Mouse (Mus musculus) lung, adult 2 months (tissue): Measurements from ENCODE around the gene Wwox. TPM values are rescaled to one million over a fixed set of nuclear protein-coding genes. Genes with fewer than 3 reads are reported as not detected.

Experiments
- DNase-seq: peaks from one replicate; pipeline ENCODE4 v3.0.0; 2022
- H3K4me1 ChIP-seq: fragments of 200-500 bp; 2 replicates; pipeline ENCODE4 v1.6.1; 2011; ENCODE audit warnings: low read length; ENCODE audit not compliant: control insufficient read depth, insufficient read depth
- H3K4me3 ChIP-seq: fragments of 200-500 bp; replicated peaks from 2 replicates; pipeline ENCODE3; 2011; ENCODE audit warnings: low read depth, mild to moderate bottlenecking, control low read depth, low read length; ENCODE audit errors: extremely low read depth
- CTCF ChIP-seq: fragments of 200-500 bp; IDR thresholded peaks from 2 replicates; pipeline ENCODE4 v1.5.1; 2011; ENCODE audit warnings: mild to moderate bottlenecking, low read length, control low read depth; ENCODE audit not compliant: insufficient read depth
- POLR2A ChIP-seq: fragments of 200-500 bp; IDR thresholded peaks from 2 replicates; pipeline ENCODE4 v1.6.1; 2011; ENCODE audit warnings: low read depth, mild to moderate bottlenecking, control low read depth, low read length, borderline replicate concordance; ENCODE audit errors: extremely low read depth
- WGBS: fragments of 180-500 bp; shearing (Covaris S2); methylation state at CpG from one replicate; pipeline ENCODE4 v1.1.7; 2018; 5-methylcytosine and 5-hydroxymethylcytosine counted together
- polyA plus RNA-seq: library from polyadenylated mRNA; depleted of rRNA; stranded (reverse); fragments of >200 nt; gene quantifications from 2 replicates; pipeline ENCODE4 v1.2.3, GENCODE M21; 2012

The Wwox gene
- polyA plus RNA-seq, 1 experiment, result 8.5 TPM

GRCm38 (mm10) chr8:114703517-114703916, 264.1 kb downstream of the Wwox start:
- no peak for DNase-seq
- TF ChIP-seq POLR2A (no peak), CTCF (no peak)
- H3K4me3 ChIP-seq, result no peak overlapping the region
- no peaks in the 10 kb centered on the region for H3K4me1 ChIP-seq
- 66% methylated on average over 5 of the region's 5 CpGs for WGBS

DNA sequence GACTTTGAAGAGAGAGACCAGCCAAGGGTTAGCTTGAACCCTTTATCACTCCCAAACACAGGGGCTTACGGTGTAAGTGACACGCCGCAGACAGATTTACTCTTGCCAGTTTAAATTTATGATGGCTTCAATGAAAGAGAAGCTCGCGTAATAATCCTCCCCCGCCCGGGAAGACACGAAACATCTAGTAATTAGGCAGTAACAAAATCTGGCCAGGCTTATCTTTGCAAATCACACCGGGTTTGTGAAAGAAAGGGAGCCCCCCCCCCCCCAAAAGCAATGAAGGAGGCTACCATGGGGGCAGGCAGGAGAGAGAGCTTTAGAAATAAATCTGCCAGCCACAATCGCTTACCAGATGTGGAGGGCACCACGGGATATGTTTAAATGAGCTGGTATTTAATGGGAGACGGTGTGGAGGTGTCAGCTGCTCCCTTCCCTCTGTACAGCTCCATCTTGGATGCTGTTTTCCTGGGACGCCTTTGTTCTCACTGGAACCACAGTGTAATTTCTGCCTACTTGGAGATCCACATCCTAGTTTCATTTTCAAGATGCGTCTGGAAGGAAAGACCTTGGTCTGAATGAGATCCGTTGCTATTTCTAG, 268.2 kb downstream of the Wwox start:
- peak overlapping the region; percentile 6 for H3K4me3 ChIP-seq
- H3K4me1 ChIP-seq, result no peaks in the 10 kb centered on the region
- WGBS, result 45% methylated on average over 15 of the region's 15 CpGs
- TF ChIP-seq CTCF, result no peak
- no peak for TF ChIP-seq POLR2A
- DNase-seq, result no peak

GRCm38 (mm10) chr8:114715318-114716070, 276.0 kb downstream of the Wwox start:
- TF ChIP-seq CTCF (peak; percentile 57), POLR2A (no peak)
- DNase-seq, result no peak
- H3K4me1 ChIP-seq, result no peaks in the 10 kb centered on the region
- no peak overlapping the region for H3K4me3 ChIP-seq
- WGBS, result 64% methylated on average over 13 of the region's 13 CpGs

GRCm38 (mm10) chr8:114716546-114717255, 277.2 kb downstream of the Wwox start:
- TF ChIP-seq CTCF, result no peak
- no peak for TF ChIP-seq POLR2A
- H3K4me3 ChIP-seq, result no peak overlapping the region
- no peaks in the 10 kb centered on the region for H3K4me1 ChIP-seq
- 62% methylated on average over 14 of the region's 14 CpGs for WGBS
- DNase-seq, result no peak

- WGBS, result 91% methylated on average over 4 of the region's 4 CpGs
Measured at GRCm38 (mm10) chr8:114718821-114719220, 279.4 kb downstream of the Wwox start.

DNA sequence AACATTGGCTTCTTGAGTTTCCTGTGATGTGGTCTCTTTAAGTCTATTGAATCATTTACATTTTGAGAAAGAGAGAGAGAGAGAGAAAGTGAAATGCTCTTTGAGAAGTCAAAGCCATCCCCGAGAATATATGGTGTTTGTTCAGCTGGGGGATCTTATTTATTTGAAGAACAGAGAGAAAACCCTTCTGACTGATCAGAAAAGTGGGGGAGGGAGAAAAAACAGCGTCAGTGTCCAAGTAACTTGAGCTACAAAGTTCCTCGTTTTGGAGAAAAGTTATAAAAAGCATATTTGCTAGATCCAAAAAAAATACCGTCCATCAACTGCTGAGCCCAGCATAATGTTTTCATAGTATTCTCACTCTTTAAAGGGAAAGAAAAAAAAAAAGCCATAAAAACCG, 283.2 kb downstream of the Wwox start:
- no peak for DNase-seq
- WGBS, result 47% methylated on average over 5 of the region's 5 CpGs
- H3K4me3 ChIP-seq, result no peak overlapping the region
- no peaks in the 10 kb centered on the region for H3K4me1 ChIP-seq
- TF ChIP-seq POLR2A, result no peak
- TF ChIP-seq CTCF, result no peak

More at GRCm38 (mm10) chr8:114718821-114719220, 279.4 kb downstream of the Wwox start:
- Histone ChIP-seq H3K4me1 (no peaks in the 10 kb centered on the region), H3K4me3 (no peak overlapping the region)
- TF ChIP-seq POLR2A (no peak), CTCF (no peak)
- no peak for DNase-seq

DNA sequence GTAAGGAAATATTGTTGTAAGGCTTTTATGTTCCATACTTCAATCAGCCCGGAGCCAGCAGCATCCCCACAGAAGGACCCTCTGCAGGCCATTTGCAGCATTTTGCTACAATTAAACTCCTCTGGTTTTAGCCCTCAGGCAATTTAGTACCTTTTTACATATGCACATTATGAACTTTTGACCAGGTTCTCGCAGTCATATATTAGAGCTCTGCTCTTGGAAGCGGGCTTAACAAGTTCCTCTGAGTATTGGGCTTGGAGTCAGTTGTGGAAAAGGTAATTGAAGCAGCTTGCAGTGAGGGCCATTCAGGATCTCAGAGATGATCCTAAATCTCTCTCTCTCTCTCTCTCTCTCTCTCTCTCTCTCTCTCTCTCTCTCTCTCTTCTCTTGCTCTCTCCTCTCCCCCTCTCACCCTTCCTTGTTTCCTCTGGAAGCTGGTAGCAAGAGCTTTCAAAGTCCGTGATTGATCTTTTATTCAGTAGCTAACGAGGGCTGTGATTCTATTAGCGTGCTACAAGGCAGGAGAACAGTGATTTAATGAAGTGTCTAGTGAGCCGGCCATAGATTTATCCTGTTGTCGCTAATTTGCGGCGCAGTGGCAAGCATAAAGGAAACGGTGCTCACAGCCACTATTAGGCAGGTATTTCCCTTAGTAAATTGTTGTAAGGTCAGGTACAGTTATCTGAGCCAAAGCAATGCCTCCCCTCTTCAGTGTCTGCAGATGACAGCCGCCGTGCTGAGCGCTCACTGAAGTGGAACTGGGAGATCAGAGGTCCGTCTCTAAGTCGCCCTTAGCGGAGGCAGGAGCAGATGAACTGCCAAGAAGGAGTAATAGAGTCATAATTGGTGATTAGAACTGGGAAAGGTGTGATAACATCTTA, 292.0 kb downstream of the Wwox start:
- 63% methylated on average over 17 of the region's 17 CpGs for WGBS
- no peak for DNase-seq
- TF ChIP-seq POLR2A (no peak), CTCF (no peak)
- Histone ChIP-seq H3K4me1 (no peaks in the 10 kb centered on the region), H3K4me3 (no peak overlapping the region)

DNA sequence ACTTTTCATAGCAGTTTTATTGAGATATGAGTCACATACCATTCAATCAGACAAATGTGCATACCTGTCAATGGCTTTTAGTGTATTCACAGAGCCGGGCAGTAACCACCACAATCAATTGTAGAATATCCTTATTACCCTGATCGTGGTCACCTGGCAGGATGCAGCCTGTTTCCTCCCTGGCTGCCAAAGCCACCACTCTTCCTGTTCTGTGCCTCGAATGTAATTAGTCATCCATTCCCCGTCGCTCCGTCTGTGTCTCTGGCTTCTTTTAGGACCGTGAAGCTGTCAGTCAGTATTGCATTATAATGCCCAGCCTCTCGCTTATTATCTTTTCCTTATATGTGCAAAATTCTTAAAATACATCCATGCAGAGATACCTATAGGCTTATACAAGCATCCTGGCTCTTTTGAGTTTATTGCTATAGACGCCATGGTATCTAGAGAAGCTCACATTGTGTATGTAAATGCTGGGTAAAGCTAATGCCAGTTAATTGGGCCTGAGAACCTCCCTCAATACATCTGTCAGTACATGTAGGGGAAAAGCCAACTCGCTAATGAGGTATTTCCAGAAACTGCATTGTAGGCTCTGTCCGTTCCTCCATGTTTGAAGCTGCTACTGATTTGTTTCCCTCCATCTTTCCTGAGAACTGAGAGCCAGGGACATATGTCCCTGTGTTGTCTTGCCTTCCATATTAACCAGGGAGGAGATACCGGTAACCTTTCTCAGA, 303.9 kb downstream of the Wwox start:
- no peak for TF ChIP-seq POLR2A
- no peak for TF ChIP-seq CTCF
- H3K4me1 ChIP-seq, result no peaks in the 10 kb centered on the region
- H3K4me3 ChIP-seq, result no peak overlapping the region
- no peak for DNase-seq
- WGBS, result 46% methylated on average over 12 of the region's 12 CpGs

- H3K4me3 ChIP-seq, result no peak overlapping the region
- no peak for TF ChIP-seq CTCF
- no peak for TF ChIP-seq POLR2A
- H3K4me1 ChIP-seq, result no peaks in the 10 kb centered on the region
- DNase-seq, result no peak
- WGBS, result 73% methylated on average over 2 of the region's 2 CpGs
Measured at GRCm38 (mm10) chr8:114746373-114746772, 306.9 kb downstream of the Wwox start.
